Mouse (Mus musculus): Measurements from ENCODE around the gene Plvap. TPM values are rescaled to one million over a fixed set of nuclear protein-coding genes. Genes with fewer than 3 reads are reported as not detected.

The Plvap gene
- polyA plus RNA-seq (2014; fragmentation: Nextera tagmentation; extraction: Ambion mirVana): 5.8 and 6.8 TPM in 2 replicates

DNA sequence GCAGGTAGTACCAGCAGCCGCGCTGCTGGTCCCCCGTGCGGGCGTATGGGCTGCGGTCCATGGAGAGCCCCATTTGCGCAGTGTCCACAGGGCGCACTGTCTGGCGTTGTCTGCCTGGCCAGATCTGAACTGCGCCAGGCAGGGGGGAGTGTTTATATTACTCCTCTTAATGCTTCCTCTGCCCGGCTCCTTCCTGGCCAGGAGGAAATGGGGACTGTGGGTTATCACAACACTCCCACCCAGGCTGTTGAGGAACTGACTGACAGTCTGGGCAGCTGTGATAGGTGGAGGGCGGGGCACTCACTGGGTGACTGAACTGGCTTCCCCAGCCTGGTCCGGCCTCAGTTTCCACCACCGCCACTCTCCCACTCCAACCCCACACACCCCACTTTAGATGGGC, at the start of gene Plvap:
Gene Plvap (minus strand): TSS at position 109 of the 400 bp plus-strand sequence.
- no peaks in the 10 kb centered on the region for H3K9me3 ChIP-seq (replicated peaks; ENCODE audit: control insufficient read depth, low read length)
- no peak within 1 kb of the TSS for H3K9ac ChIP-seq (ENCODE audit: low read length)
- no peaks in the 10 kb centered on the region for H3K36me3 ChIP-seq (ENCODE audit: control insufficient read depth, insufficient read depth, low read length)
- 82% methylated on average over 14 of the region's 14 CpGs for WGBS
- H3K4me2 ChIP-seq (ENCODE audit: low read length): no peak within 1 kb of the TSS
- ATAC-seq (no peak), DNase-seq (ENCODE audit: low spot score) (no peak)
- no peak within 1 kb of the TSS for H3K4me3 ChIP-seq (ENCODE audit: low read depth, low read length)
- no peaks in the 10 kb centered on the region for H3K4me1 ChIP-seq (ENCODE audit: control insufficient read depth, insufficient read depth, low read length)
- no peak within 1 kb of the TSS for H3K27ac ChIP-seq (ENCODE audit: low read depth, low read length)
- peaks cover 25% of the 10 kb centered on the region for H3K27me3 ChIP-seq (replicated peaks; ENCODE audit: control insufficient read depth, insufficient read depth, low read length)

DNA sequence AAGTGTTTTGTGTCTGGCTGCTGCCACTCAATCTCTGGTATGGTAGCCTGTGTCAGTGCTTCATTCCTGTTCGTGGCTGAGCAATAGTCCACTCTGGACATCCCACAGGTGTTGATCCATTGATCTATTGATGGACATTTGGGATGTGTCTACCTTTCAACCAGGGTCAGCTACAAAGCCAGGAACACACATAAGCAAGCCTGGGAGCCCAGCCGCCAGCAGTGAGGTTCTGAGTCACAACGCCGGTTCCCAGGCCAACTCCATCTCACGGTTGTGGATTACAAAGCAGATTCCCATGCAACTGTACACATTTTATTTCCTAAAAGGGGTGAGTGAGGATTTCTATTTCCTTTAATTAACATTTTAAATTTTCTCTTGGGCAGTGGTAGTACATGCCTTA, 49.2 kb upstream of the Plvap start:
- Histone ChIP-seq H3K4me2 (ENCODE audit: low read length) (no peak overlapping the region), H3K27ac (ENCODE audit: low read depth, low read length) (no peak overlapping the region), H3K4me1 (ENCODE audit: control insufficient read depth, insufficient read depth, low read length) (peaks cover 9% of the 10 kb centered on the region; the same call in 1 of the 2 replicates), H3K9me3 (replicated peaks; ENCODE audit: control insufficient read depth, low read length) (no peaks in the 10 kb centered on the region), H3K27me3 (replicated peaks; ENCODE audit: control insufficient read depth, insufficient read depth, low read length) (peaks cover 71% of the 10 kb centered on the region), H3K4me3 (ENCODE audit: low read depth, low read length) (no peak overlapping the region), H3K9ac (ENCODE audit: low read length) (no peak overlapping the region), H3K36me3 (ENCODE audit: control insufficient read depth, insufficient read depth, low read length) (no peaks in the 10 kb centered on the region)
- DNase-seq (ENCODE audit: low spot score): no peak
- no peak for ATAC-seq
- WGBS: 83% methylated on average over 5 of the region's 5 CpGs

DNA sequence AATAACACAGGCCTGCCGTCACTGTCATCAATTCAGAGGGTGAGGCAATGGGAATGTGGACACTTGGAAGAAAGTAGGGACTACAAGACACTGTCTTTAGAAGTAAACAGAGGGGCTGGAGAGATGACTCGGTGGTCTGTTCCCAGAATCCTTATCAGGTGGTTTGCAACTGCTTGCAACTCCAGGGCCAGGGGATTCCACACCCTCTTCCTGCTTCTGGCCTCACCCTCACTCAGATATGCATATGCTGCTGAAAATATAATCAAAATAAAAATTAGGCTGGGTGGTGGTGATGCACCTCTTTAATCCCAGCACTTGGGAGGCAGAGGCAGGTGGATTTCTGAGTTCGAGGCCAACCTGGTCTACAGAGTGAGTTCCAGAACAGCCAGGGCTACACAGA, 48.5 kb upstream of the Plvap start:
- H3K27me3 ChIP-seq (replicated peaks; ENCODE audit: control insufficient read depth, insufficient read depth, low read length): peaks cover 76% of the 10 kb centered on the region
- no peak overlapping the region for H3K4me2 ChIP-seq (ENCODE audit: low read length)
- no peak overlapping the region for H3K27ac ChIP-seq (ENCODE audit: low read depth, low read length)
- no peak overlapping the region for H3K9ac ChIP-seq (ENCODE audit: low read length)
- no peak for DNase-seq (ENCODE audit: low spot score)
- no peaks in the 10 kb centered on the region for H3K36me3 ChIP-seq (ENCODE audit: control insufficient read depth, insufficient read depth, low read length)
- no peak for ATAC-seq
- H3K9me3 ChIP-seq (replicated peaks; ENCODE audit: control insufficient read depth, low read length): no peaks in the 10 kb centered on the region
- H3K4me1 ChIP-seq (ENCODE audit: control insufficient read depth, insufficient read depth, low read length): peaks cover 9% of the 10 kb centered on the region; the same call in 1 of the 2 replicates
- no peak overlapping the region for H3K4me3 ChIP-seq (ENCODE audit: low read depth, low read length)
- 77% methylated on average over 3 of the region's 3 CpGs for WGBS

DNA sequence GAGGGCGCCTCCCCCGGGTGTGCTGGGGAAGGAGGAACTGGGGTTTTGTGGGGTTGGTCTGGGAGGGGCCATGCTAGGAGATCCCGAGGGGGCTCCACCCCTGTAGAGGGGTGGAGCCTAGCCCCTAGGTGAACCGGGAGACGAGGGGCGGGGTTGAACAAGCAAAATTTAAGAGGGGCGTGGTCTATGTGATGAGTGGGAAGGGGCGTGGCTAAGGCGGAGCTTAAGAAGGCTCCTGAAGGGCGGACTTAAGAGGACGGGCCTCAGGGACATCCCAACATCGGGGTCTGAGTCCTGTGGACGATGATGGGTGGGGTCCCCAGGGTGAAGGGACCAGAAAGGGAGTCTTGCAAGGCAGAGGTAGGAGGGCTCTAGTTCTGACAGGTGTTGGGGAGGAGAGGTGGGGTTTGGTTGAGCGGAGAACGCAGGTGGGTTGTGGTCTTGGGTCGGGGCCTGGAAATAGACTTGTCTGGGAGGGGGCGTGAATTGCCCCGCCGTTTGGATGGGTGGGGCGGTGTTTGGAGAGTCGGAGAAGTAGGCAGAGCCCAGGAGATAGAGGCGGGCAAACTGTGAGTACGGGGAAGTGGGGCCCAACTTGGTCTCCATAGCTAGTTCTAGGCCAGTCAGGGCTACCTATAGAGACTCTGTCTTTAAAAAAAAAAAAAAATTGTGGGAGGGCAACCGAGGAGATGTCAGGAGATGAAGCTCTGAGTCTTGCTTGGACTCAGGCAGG, 47.6 kb upstream of the Plvap start:
- Histone ChIP-seq H3K4me3 (ENCODE audit: low read depth, low read length) (peak overlapping the region; percentile 14), H3K27me3 (replicated peaks; ENCODE audit: control insufficient read depth, insufficient read depth, low read length) (peaks cover 76% of the 10 kb centered on the region), H3K9me3 (replicated peaks; ENCODE audit: control insufficient read depth, low read length) (no peaks in the 10 kb centered on the region), H3K4me1 (ENCODE audit: control insufficient read depth, insufficient read depth, low read length) (peaks cover 9% of the 10 kb centered on the region; the same call in 1 of the 2 replicates), H3K9ac (ENCODE audit: low read length) (no peak overlapping the region), H3K4me2 (ENCODE audit: low read length) (peak overlapping the region; percentile 43), H3K27ac (ENCODE audit: low read depth, low read length) (no peak overlapping the region), H3K36me3 (ENCODE audit: control insufficient read depth, insufficient read depth, low read length) (no peaks in the 10 kb centered on the region)
- ATAC-seq (peak; percentile 26; the same call in 1 of the 2 replicates), DNase-seq (ENCODE audit: low spot score) (peak; percentile 62)
- WGBS: 2% methylated on average over 24 of the region's 24 CpGs

DNA sequence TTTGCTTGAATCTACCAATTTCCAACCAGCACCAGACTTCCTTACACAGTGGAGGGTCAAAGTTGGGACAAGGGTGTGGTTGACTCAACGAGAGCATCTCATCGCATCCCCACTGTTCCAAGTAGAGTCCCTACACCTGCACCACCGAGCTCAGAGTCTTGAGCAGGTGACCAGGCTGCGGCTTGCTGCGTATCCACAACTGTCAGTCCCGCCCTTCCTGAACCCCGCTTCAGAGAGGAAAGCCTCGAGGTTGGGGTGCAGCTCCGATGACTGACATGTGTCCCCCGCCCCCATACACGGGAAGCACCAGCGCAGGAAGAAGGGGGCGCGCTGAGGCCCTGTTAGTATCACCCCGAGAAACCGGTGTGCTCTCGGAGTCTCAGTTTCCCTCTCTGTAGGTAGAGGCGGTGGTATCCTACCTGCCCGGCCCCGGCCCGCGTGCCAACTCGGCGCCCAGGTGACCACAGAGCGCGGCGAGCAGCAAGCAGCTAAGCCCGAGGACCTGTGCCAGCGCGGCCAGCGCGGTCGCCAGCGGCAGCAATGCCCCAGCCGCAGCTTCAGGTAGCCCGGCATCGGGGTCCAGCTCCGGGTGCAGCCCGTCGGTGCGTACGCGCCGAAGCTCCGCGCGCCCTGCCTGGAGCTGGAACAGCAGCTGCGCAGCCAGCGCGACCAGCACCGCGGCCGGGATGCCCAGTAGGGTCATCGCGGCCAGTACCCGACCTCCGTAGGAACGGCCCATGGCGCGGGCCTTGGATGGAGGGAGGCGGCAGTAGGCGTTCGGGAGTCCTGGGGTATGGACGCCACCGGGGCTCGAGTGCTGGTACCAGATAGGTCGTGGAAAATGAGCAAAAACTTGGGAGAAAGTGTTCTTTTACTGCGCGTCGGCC, 46.8 kb upstream of the Plvap start, which contains the start of gene Tmem221:
Gene Tmem221 (minus strand): TSS at position 801 of the 887 bp plus-strand sequence.
- H3K36me3 ChIP-seq (ENCODE audit: control insufficient read depth, insufficient read depth, low read length): no peaks in the 10 kb centered on the region
- ATAC-seq (no peak), DNase-seq (ENCODE audit: low spot score) (no peak)
- H3K4me2 ChIP-seq (ENCODE audit: low read length): peak within 1 kb of the TSS; percentile 43
- peak within 1 kb of the TSS; percentile 14 for H3K4me3 ChIP-seq (ENCODE audit: low read depth, low read length)
- no peak within 1 kb of the TSS for H3K27ac ChIP-seq (ENCODE audit: low read depth, low read length)
- no peaks in the 10 kb centered on the region for H3K9me3 ChIP-seq (replicated peaks; ENCODE audit: control insufficient read depth, low read length)
- peaks cover 76% of the 10 kb centered on the region for H3K27me3 ChIP-seq (replicated peaks; ENCODE audit: control insufficient read depth, insufficient read depth, low read length)
- 0 out of 2 replicates have a peak within 1 kb of the TSS, but pooled peaks have one; percentile 35 for H3K9ac ChIP-seq (ENCODE audit: low read length)
- peaks cover 9% of the 10 kb centered on the region; the same call in 1 of the 2 replicates for H3K4me1 ChIP-seq (ENCODE audit: control insufficient read depth, insufficient read depth, low read length)
- 5% methylated on average over 68 of the region's 70 CpGs for WGBS

DNA sequence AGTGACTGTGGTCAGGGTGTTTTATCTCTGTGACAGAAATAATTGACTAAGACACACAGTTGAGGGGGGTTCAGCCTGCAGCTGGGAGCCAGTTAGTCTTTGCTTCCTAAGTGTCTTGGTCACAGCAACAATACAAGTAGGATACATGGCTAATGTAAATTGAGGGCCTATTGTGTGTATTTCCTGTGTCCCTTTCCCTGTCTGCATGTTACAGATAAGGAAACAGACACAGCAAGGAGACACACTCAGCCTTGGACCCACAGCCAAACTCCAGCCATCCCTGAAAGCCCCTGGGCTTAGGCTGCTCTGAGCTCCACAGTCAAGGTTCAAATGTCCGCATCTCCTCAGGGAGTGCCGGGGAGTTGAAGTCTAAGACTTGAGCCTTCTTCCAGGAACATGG, 43.1 kb upstream of the Plvap start:
- Histone ChIP-seq H3K4me3 (ENCODE audit: low read depth, low read length) (no peak overlapping the region), H3K36me3 (ENCODE audit: control insufficient read depth, insufficient read depth, low read length) (no peaks in the 10 kb centered on the region), H3K27me3 (replicated peaks; ENCODE audit: control insufficient read depth, insufficient read depth, low read length) (peaks cover 44% of the 10 kb centered on the region), H3K27ac (ENCODE audit: low read depth, low read length) (no peak overlapping the region), H3K4me2 (ENCODE audit: low read length) (no peak overlapping the region), H3K9ac (ENCODE audit: low read length) (no peak overlapping the region), H3K9me3 (replicated peaks; ENCODE audit: control insufficient read depth, low read length) (no peaks in the 10 kb centered on the region), H3K4me1 (ENCODE audit: control insufficient read depth, insufficient read depth, low read length) (peaks cover 6% of the 10 kb centered on the region; the same call in 1 of the 2 replicates)
- whole genome bisulfite sequencing: 95% methylated on average over 2 of the region's 2 CpGs
- DNase-seq (ENCODE audit: low spot score) (no peak), ATAC-seq (no peak)

DNA sequence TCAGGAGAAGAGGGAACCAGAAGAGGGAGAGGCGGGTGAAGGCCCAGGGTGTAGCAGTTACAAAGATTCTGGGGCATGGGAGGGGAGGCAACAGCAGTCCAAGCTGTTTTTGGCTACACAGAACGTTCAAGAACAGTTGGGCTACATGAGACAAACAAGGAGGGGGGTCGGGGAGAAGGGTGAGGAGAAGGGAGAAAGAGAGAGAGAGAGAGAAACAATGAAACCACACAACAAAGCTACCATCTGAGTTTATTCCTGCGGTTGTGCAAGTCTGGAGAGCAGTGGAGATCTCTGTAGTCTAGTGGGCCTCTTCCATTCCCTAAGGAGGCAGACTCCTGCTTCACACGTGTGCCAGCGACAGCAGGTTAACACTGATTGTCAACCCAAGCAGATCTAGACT, 42.4 kb upstream of the Plvap start:
- Histone ChIP-seq H3K27me3 (replicated peaks; ENCODE audit: control insufficient read depth, insufficient read depth, low read length) (peaks cover 38% of the 10 kb centered on the region), H3K4me1 (ENCODE audit: control insufficient read depth, insufficient read depth, low read length) (peaks cover 6% of the 10 kb centered on the region; the same call in 1 of the 2 replicates), H3K9ac (ENCODE audit: low read length) (no peak overlapping the region), H3K27ac (ENCODE audit: low read depth, low read length) (no peak overlapping the region), H3K4me3 (ENCODE audit: low read depth, low read length) (no peak overlapping the region), H3K4me2 (ENCODE audit: low read length) (no peak overlapping the region), H3K36me3 (ENCODE audit: control insufficient read depth, insufficient read depth, low read length) (0 out of 2 replicates have a peak, but pooled peaks cover 3% of the 10 kb centered on the region), H3K9me3 (replicated peaks; ENCODE audit: control insufficient read depth, low read length) (no peaks in the 10 kb centered on the region)
- 76% methylated on average over 6 of the region's 6 CpGs for whole genome bisulfite sequencing
- ATAC-seq: no peak
- no peak for DNase-seq (ENCODE audit: low spot score)

DNA sequence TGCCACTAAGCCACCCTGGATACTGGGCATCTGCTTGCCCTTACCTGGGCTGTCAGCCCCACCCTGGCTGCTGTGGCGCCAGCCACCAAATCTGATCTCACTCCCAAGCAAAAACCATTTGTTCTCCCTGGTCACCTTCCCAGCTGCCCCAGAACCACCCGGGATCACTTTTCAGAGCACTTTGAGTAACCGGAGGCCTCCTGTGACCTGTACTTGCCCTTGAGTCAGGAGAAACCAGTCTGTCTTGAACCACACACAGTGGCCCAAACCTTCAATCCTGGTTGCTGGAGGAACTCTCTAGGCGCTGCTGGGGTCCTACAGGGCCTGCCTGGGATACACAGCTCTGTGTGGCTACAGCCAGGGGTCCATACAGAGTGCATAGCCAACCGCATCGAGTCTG, 41.2 kb upstream of the Plvap start:
- Histone ChIP-seq H3K36me3 (ENCODE audit: control insufficient read depth, insufficient read depth, low read length) (peaks cover 7% of the 10 kb centered on the region), H3K9me3 (replicated peaks; ENCODE audit: control insufficient read depth, low read length) (no peaks in the 10 kb centered on the region), H3K27me3 (replicated peaks; ENCODE audit: control insufficient read depth, insufficient read depth, low read length) (peaks cover 26% of the 10 kb centered on the region), H3K4me3 (ENCODE audit: low read depth, low read length) (no peak overlapping the region), H3K9ac (ENCODE audit: low read length) (no peak overlapping the region), H3K4me1 (ENCODE audit: control insufficient read depth, insufficient read depth, low read length) (no peaks in the 10 kb centered on the region), H3K27ac (ENCODE audit: low read depth, low read length) (no peak overlapping the region), H3K4me2 (ENCODE audit: low read length) (no peak overlapping the region)
- ATAC-seq (no peak), DNase-seq (ENCODE audit: low spot score) (no peak)
- 75% methylated on average over 6 of the region's 6 CpGs for WGBS
